ENCODE assay signal across 24 mouse cellular contexts in genomic region chr17:8813773-8814491, GRCm38 (mm10).
A peak's percentile ranks its signal among the peaks of the same experiment; 100 is the strongest.
DNase-seq lines count a peak whose midpoint lies in the region; ATAC-seq and TF ChIP-seq lines count a peak whose summit lies in the region.
"Had no signal": no experiment of that assay in that cellular context is flagged by ENCODE, and none has a peak within 500 bp of the region (broad histone marks: within the 10 kb centered on the region; RNA-seq: fewer than 3 reads in every experiment).

No protein-coding gene starts in this region.

- peaks cover 23% of the 10 kb centered on the region; the same call in 1 of the 2 replicates for H3K27me3 ChIP-seq in heart, embryonic 10.5 days (ENCODE audit: insufficient read depth, poor library complexity, severe bottlenecking)
- H3K27me3 ChIP-seq in lung, embryonic 14.5 days (ENCODE audit: insufficient read depth, low read length) = no peaks in the 10 kb centered on the region
- no peaks in the 10 kb centered on the region for H3K27me3 ChIP-seq in midbrain, embryonic 15.5 days (replicated peaks)

- no peak overlapping the region for H3K4me3 ChIP-seq in heart, embryonic 10.5 days
- H3K4me3 ChIP-seq in lung, embryonic 14.5 days (ENCODE audit: low read depth, low read length) = no peak overlapping the region
- no peak overlapping the region for H3K4me3 ChIP-seq in lung, adult 2 months (replicated peaks; ENCODE audit: extremely low read depth, low read depth, low read length)
- no peak overlapping the region for H3K4me3 ChIP-seq in midbrain, embryonic 15.5 days
- H3K4me3 ChIP-seq: forebrain, embryonic 10.5 days; limb, embryonic 13.5 days; liver, embryonic 15.5 days; midbrain, embryonic 10.5 days had no signal

- TF ChIP-seq CTCF in lung, embryonic 14.5 days (IDR thresholded peaks at IDR 0.05; ENCODE audit: low read depth) = no peak
- no peak for TF ChIP-seq CTCF in lung, adult 2 months (IDR thresholded peaks at IDR 0.05; ENCODE audit: insufficient read depth, low read length)

- no peaks in the 10 kb centered on the region for H3K36me3 ChIP-seq in heart, embryonic 10.5 days
- no peaks in the 10 kb centered on the region for H3K36me3 ChIP-seq in lung, embryonic 14.5 days (ENCODE audit: insufficient read depth)
- no peaks in the 10 kb centered on the region for H3K36me3 ChIP-seq in midbrain, embryonic 15.5 days (replicated peaks)
- H3K36me3 ChIP-seq: forebrain, embryonic 10.5 days; G1E; limb, embryonic 13.5 days; liver, embryonic 15.5 days; midbrain, embryonic 10.5 days had no signal

- TF ChIP-seq POLR2A in lung, adult 2 months (IDR thresholded peaks at IDR 0.05; ENCODE audit: borderline replicate concordance, extremely low read depth, low read depth, low read length) = no peak

- H3K9ac ChIP-seq in lung, embryonic 14.5 days = no peak overlapping the region
- H3K9ac ChIP-seq in midbrain, embryonic 15.5 days = no peak overlapping the region
- H3K9ac ChIP-seq: forebrain, postnatal 0 days; hindbrain, embryonic 14.5 days; limb, embryonic 13.5 days; liver, embryonic 15.5 days had no signal

- H3K9me3 ChIP-seq in heart, embryonic 10.5 days = no peaks in the 10 kb centered on the region
- no peaks in the 10 kb centered on the region for H3K9me3 ChIP-seq in lung, embryonic 14.5 days (ENCODE audit: low read depth, low read length)
- no peaks in the 10 kb centered on the region for H3K9me3 ChIP-seq in midbrain, embryonic 15.5 days
- H3K9me3 ChIP-seq: forebrain, embryonic 10.5 days; limb, embryonic 13.5 days; liver, embryonic 15.5 days; midbrain, embryonic 10.5 days had no signal

- ATAC-seq in lung, embryonic 14.5 days (ENCODE audit: insufficient read depth) = no peak
- no peak for ATAC-seq in midbrain, embryonic 15.5 days (replicated peaks)
- ATAC-seq: CD4-positive, CD25-positive, alpha-beta regulatory T cell, adult 4 months; forebrain, postnatal 0 days had no signal

- 84% methylated on average over 3 of the region's 3 CpGs for WGBS in heart, embryonic 10.5 days
- WGBS in lung, embryonic 14.5 days = 56% methylated on average over 3 of the region's 3 CpGs
- 57% methylated on average over 3 of the region's 3 CpGs for WGBS in lung, adult 2 months
- WGBS in midbrain, embryonic 15.5 days = 89% methylated on average over 3 of the region's 3 CpGs

- H3K27ac ChIP-seq in heart, embryonic 10.5 days = no peak overlapping the region
- H3K27ac ChIP-seq in lung, embryonic 14.5 days (ENCODE audit: low read depth) = no peak overlapping the region
- H3K27ac ChIP-seq in midbrain, embryonic 15.5 days = no peak overlapping the region
- H3K27ac ChIP-seq: forebrain, embryonic 10.5 days; hindbrain, embryonic 14.5 days; limb, embryonic 13.5 days; liver, embryonic 15.5 days; midbrain, embryonic 10.5 days; stomach, postnatal 0 days had no signal

- H3K4me1 ChIP-seq in heart, embryonic 10.5 days = peaks cover 6% of the 10 kb centered on the region; the same call in 1 of the 2 replicates
- 0 out of 2 replicates have a peak, but pooled peaks cover 6% of the 10 kb centered on the region for H3K4me1 ChIP-seq in lung, embryonic 14.5 days (ENCODE audit: insufficient read depth)
- 0 out of 2 replicates have a peak, but pooled peaks cover 2% of the 10 kb centered on the region for H3K4me1 ChIP-seq in lung, adult 2 months (ENCODE audit: control insufficient read depth, insufficient read depth, low read length)
- peaks cover 16% of the 10 kb centered on the region for H3K4me1 ChIP-seq in midbrain, embryonic 15.5 days
- H3K4me1 ChIP-seq: limb, embryonic 13.5 days; liver, embryonic 15.5 days had no signal

- DNase-seq in adrenal gland, postnatal 36 days = peak; percentile 13 to 40
- DNase-seq in adrenal gland, postnatal 25 days = no peak
- DNase-seq in heart, postnatal 4 days = peak; percentile 23
- no peak for DNase-seq in heart, embryonic 10.5 days (ENCODE audit: low spot score)
- DNase-seq in lung, embryonic 14.5 days = peak; percentile 35
- no peak for DNase-seq in lung, adult 2 months
- DNase-seq in kidney, postnatal 4 days = peak; percentile 30 to 44
- DNase-seq: cerebellum, adult 18-20 months; cerebellum, postnatal 25 days; embryo, embryonic 11 days; forebrain, postnatal 0 days; heart, adult 18-20 months; heart, postnatal 10 days; lung, postnatal 14 days; right cerebral cortex, postnatal 4 days had no signal

- H3K4me2 ChIP-seq in lung, embryonic 14.5 days = no peak overlapping the region
- no peak overlapping the region for H3K4me2 ChIP-seq in midbrain, embryonic 15.5 days
- H3K4me2 ChIP-seq: hindbrain, embryonic 14.5 days; limb, embryonic 13.5 days; liver, embryonic 15.5 days had no signal

Comparison
In these comparisons a context has a peak if more than half of its experiments do, and no peak if none do; other contexts are left out.
1. DNase-seq: peak in adrenal gland, postnatal 36 days (2 of 2), heart, postnatal 4 days (single experiment), lung, embryonic 14.5 days (single experiment) and kidney, postnatal 4 days (2 of 2); none in adrenal gland, postnatal 25 days (single experiment), heart, embryonic 10.5 days (single experiment) and lung, adult 2 months (single experiment).